Mouse (Mus musculus) hindbrain, postnatal 0 days (tissue): ENCODE measurements around the gene Mex3b. TPM values are rescaled to one million over a fixed set of nuclear protein-coding genes. Genes with fewer than 3 reads are reported as not detected.

ENCODE experiments used
- ATAC-seq: fragments of 200-750 bp; cut with Nextera tagmentation; 2 replicates; pipeline ENCODE4 v1.8.0; 2017; ENCODE audit warnings: mild to moderate bottlenecking, moderate TSS enrichment, moderate library complexity
- DNase-seq: peaks from one replicate; pipeline ENCODE4 v3.0.0-alpha.2; 2015; ENCODE audit warnings: low spot score
- H3K27ac ChIP-seq: fragments of 300-500 bp; sonication (generic); 2 replicates; pipeline ENCODE4 v1.5.1; 2014; ENCODE audit warnings: mild to moderate bottlenecking
- H3K27me3 ChIP-seq: fragments of 300-500 bp; sonication (generic); 2 replicates; pipeline ENCODE4 v1.6.1; 2014; ENCODE audit warnings: low read length, mixed read lengths; ENCODE audit not compliant: insufficient read depth
- H3K36me3 ChIP-seq: fragments of 300-500 bp; sonication (generic); 2 replicates; pipeline ENCODE4 v1.6.1; 2014; ENCODE audit warnings: low read length, mixed read lengths; ENCODE audit not compliant: insufficient read depth
- H3K4me1 ChIP-seq: fragments of 300-500 bp; sonication (generic); 2 replicates; pipeline ENCODE4 v1.6.1; 2014; ENCODE audit warnings: antibody characterized with exemption, low read length, mixed read lengths; ENCODE audit not compliant: insufficient read depth
- H3K4me2 ChIP-seq: fragments of 300-500 bp; sonication (generic); 2 replicates; pipeline ENCODE4 v1.6.1; 2014; ENCODE audit warnings: low read depth, mild to moderate bottlenecking, low read length, moderate library complexity, mixed read lengths
- H3K4me3 ChIP-seq: fragments of 300-500 bp; sonication (generic); 2 replicates; pipeline ENCODE4 v1.5.1; 2014; ENCODE audit warnings: low read length
- H3K9ac ChIP-seq: fragments of 300-500 bp; sonication (generic); replicated peaks from 2 replicates; pipeline ENCODE4 v1.6.1; 2014; ENCODE audit warnings: mild to moderate bottlenecking, low read length, moderate library complexity, mixed read lengths
- H3K9me3 ChIP-seq: fragments of 300-500 bp; sonication (generic); 2 replicates; pipeline ENCODE4 v1.6.1; 2016; ENCODE audit warnings: low read length, mixed read lengths
- CTCF ChIP-seq: IDR thresholded peaks from 2 replicates; pipeline ENCODE4 v1.5.1; 2016; ENCODE audit warnings: antibody characterized with exemption, control low read depth, low read depth
- WGBS: fragments of 180-500 bp; shearing (Covaris S2); extraction: QIAGEN DNeasy Blood & Tissue Kit; methylation state at CpG from one replicate; pipeline ENCODE4 v1.1.7; 2014; 5-methylcytosine and 5-hydroxymethylcytosine counted together
- polyA plus RNA-seq: library from polyadenylated mRNA; unstranded; fragments of >200 nt; fragmentation: Nextera tagmentation; extraction: Ambion mirVana; gene quantifications from 2 replicates; pipeline ENCODE4 v1.2.1, GENCODE M21; 2015
- total RNA-seq: library from RNA; depleted of rRNA; stranded (reverse); fragments of >200 nt; gene quantifications from 2 replicates; pipeline ENCODE4 v1.2.3, GENCODE M21; 2014

Gene Mex3b
- total and polyA plus RNA-seq, 2 experiments from 2014 or later, result 15.8 to 92.0 TPM

- Histone ChIP-seq H3K4me2 (no peak overlapping the region), H3K4me1 (no peaks in the 10 kb centered on the region), H3K36me3 (no peaks in the 10 kb centered on the region), H3K9me3 (no peaks in the 10 kb centered on the region), H3K4me3 (no peak overlapping the region), H3K27me3 (no peaks in the 10 kb centered on the region), H3K27ac (no peak overlapping the region), H3K9ac (no peak overlapping the region)
- TF ChIP-seq CTCF, result no peak
- WGBS, result 28% methylated on average over 3 of the region's 3 CpGs
- ATAC-seq (no peak), DNase-seq (peak; percentile 5)
Observed at GRCm38 (mm10) chr7:82854195-82854766, 12.9 kb upstream of the Mex3b start.

DNA sequence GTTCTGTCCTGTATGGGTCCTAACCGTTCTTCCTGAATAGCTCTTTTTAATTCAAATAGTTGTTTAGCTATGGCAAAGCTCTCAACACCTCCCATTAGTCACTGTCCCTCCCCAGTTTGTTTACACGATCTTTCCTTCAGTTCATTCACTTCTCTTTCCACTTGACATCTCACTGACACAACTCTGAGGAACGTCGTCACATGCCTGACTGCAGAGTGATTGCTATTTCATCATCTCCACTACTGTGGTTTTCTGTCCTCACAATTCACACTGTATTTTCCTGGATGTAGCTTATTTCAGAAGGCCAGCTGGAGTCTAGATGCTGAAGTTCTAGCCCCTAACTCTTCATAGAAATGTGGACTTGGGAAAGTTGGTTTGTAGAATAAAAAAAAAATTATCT is 8.5 kb upstream of the Mex3b start:
- no peak overlapping the region for H3K4me2 ChIP-seq
- DNase-seq, result no peak
- H3K27me3 ChIP-seq, result no peaks in the 10 kb centered on the region
- H3K27ac ChIP-seq, result no peak overlapping the region
- ATAC-seq, result no peak
- no peaks in the 10 kb centered on the region for H3K4me1 ChIP-seq
- H3K4me3 ChIP-seq, result no peak overlapping the region
- H3K9ac ChIP-seq, result no peak overlapping the region
- TF ChIP-seq CTCF, result no peak
- H3K36me3 ChIP-seq, result no peaks in the 10 kb centered on the region
- WGBS, result 48% methylated on average over 4 of the region's 4 CpGs
- no peaks in the 10 kb centered on the region for H3K9me3 ChIP-seq

DNA sequence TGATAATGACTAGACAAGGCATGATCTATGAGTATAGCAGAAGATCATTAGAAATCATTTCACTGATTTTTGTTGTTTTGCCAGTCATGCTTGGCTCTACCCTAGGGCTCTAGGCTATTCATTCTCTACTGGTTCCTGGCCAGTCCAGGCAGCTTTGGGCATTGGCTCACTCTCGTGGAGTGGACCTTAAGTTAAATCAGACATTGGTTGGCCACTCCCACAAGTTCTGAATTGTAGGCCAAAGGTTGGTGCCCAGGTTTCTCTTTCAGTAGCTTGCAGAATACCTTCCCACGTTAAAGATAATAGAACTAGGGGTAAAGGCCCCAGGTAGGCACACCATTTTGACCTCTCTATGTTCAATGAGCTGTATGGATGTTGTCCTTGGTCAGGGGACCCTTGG is 6.5 kb upstream of the Mex3b start:
- ATAC-seq, result no peak
- Histone ChIP-seq H3K4me1 (0 out of 2 replicates have a peak, but pooled peaks cover 4% of the 10 kb centered on the region), H3K9ac (no peak overlapping the region), H3K27ac (no peak overlapping the region), H3K4me2 (no peak overlapping the region), H3K4me3 (no peak overlapping the region), H3K36me3 (no peaks in the 10 kb centered on the region), H3K27me3 (no peaks in the 10 kb centered on the region), H3K9me3 (no peaks in the 10 kb centered on the region)
- WGBS, result 85% methylated on average over 2 of the region's 2 CpGs
- DNase-seq, result no peak
- TF ChIP-seq CTCF, result no peak

GRCm38 (mm10) chr7:82863341-82863740 is 3.8 kb upstream of the Mex3b start:
- ATAC-seq, result no peak
- H3K9me3 ChIP-seq, result no peaks in the 10 kb centered on the region
- WGBS, result 46% methylated on average over 6 of the region's 6 CpGs
- no peaks in the 10 kb centered on the region for H3K36me3 ChIP-seq
- TF ChIP-seq CTCF, result no peak
- H3K4me2 ChIP-seq, result no peak overlapping the region
- DNase-seq, result no peak
- no peaks in the 10 kb centered on the region for H3K27me3 ChIP-seq
- H3K4me3 ChIP-seq, result no peak overlapping the region
- no peak overlapping the region for H3K9ac ChIP-seq
- H3K4me1 ChIP-seq, result 0 out of 2 replicates have a peak, but pooled peaks cover 4% of the 10 kb centered on the region
- peak overlapping the region; percentile 9; the same call in 1 of the 2 replicates for H3K27ac ChIP-seq

GRCm38 (mm10) chr7:82864260-82864990 is 2.7 kb upstream of the Mex3b start:
- TF ChIP-seq CTCF, result peak; percentile 52
- DNase-seq (peak; percentile 72), ATAC-seq (no peak)
- peak overlapping the region; percentile 94 for H3K4me3 ChIP-seq
- peak overlapping the region; percentile 100 for H3K27ac ChIP-seq
- H3K27me3 ChIP-seq, result no peaks in the 10 kb centered on the region
- 0 out of 2 replicates have a peak, but pooled peaks cover 4% of the 10 kb centered on the region for H3K4me1 ChIP-seq
- H3K4me2 ChIP-seq, result peak overlapping the region; percentile 77
- H3K9me3 ChIP-seq, result no peaks in the 10 kb centered on the region
- H3K9ac ChIP-seq, result peak overlapping the region; percentile 93; the same call in 1 of the 2 replicates
- 16% methylated on average over 8 of the region's 8 CpGs for WGBS
- H3K36me3 ChIP-seq, result no peaks in the 10 kb centered on the region

DNA sequence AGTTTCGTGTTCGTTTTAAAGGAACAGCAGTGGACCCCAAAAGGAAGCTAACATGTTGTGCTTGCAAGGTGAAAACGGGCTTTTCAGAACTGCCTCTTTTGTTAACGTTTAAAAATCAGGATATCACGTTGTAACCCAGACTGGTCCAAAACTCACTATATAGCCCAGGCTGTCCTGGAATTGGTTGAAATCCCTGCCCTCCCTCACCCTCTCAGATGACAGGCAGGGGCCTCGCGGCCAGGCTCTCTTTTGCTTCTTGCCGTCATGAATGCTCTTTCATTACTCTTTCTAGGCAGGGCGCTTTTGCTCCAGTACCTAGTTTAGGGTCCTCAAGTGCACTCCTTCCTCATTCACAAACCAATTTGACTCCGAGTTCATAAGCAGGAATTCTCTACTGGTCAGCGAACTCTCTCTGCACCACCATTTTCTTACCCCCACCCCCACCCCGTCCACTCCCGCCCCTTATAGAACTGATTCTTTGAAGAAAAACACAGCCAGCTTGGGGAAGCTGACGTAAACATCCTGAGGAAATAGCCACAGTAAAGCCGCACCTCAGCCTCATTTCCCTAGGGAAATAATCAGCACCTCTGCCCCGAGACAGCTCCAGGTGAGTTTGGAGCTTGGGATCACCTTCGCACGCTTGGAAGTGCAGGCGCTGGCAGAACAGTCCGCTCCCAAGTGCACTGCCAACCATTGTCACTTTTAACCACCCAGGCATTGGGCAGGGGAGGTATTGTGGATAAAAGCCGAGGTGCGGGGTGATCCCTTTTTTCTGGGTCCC is 2.0 kb upstream of the Mex3b start:
- peak overlapping the region; percentile 94 for H3K4me3 ChIP-seq
- H3K27ac ChIP-seq, result peak overlapping the region; percentile 100
- H3K9ac ChIP-seq, result peak overlapping the region; percentile 93
- 0 out of 2 replicates have a peak, but pooled peaks cover 4% of the 10 kb centered on the region for H3K4me1 ChIP-seq
- no peaks in the 10 kb centered on the region for H3K9me3 ChIP-seq
- TF ChIP-seq CTCF, result no peak
- DNase-seq (peak; percentile 66), ATAC-seq (no peak)
- no peaks in the 10 kb centered on the region for H3K27me3 ChIP-seq
- WGBS, result under 1% methylated on average over 22 of the region's 22 CpGs
- H3K4me2 ChIP-seq, result peak overlapping the region; percentile 77
- no peaks in the 10 kb centered on the region for H3K36me3 ChIP-seq
